Mouse (Mus musculus) liver (tissue): ENCODE results near the gene Camta1.

Experiments
- DNase-seq: peaks from one replicate; pipeline ENCODE4 v3.0.0-alpha.2; 2020; ENCODE audit warnings: mixed read lengths

Gene Camta1

DNA sequence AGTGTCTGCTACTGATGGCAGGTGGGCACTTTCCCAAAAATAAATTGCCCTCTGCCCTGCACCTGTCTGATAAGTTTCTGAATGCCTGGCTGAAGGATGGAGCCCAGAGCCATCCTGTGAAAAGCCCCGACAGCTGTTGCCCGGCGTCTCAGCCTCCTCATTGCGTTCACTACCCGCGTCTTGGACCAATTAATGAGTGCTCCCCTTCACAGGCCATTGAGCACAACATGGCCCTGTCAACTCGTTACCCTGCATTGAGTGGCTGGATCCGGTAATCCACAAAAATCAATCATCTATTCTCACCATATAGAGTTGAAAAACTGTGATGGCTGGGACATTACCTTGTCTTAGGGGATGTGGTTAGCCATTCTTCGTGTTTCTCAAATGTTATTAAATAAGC lies 275.6 kb downstream of the Camta1 start:
- no peak for DNase-seq

DNA sequence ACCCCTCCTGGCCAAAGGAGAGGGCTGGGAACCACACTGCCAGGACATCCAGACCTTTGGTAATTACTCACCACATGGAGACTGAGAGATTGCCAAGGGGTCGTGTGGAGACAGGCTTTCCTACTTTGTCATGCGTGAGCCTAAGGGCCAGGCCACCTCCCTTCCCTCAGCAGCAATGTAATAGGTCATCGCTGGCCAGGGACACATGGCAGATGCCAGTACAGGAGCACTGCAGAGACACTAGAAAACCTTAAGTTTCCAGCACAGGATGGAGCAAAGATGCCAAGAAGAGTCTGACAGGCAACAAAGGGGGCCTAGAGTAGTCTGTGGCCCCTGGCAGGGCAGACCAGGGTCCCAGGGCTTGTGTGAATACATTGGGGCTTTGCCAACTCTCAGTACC lies 283.7 kb downstream of the Camta1 start:
- DNase-seq, result no peak

DNA sequence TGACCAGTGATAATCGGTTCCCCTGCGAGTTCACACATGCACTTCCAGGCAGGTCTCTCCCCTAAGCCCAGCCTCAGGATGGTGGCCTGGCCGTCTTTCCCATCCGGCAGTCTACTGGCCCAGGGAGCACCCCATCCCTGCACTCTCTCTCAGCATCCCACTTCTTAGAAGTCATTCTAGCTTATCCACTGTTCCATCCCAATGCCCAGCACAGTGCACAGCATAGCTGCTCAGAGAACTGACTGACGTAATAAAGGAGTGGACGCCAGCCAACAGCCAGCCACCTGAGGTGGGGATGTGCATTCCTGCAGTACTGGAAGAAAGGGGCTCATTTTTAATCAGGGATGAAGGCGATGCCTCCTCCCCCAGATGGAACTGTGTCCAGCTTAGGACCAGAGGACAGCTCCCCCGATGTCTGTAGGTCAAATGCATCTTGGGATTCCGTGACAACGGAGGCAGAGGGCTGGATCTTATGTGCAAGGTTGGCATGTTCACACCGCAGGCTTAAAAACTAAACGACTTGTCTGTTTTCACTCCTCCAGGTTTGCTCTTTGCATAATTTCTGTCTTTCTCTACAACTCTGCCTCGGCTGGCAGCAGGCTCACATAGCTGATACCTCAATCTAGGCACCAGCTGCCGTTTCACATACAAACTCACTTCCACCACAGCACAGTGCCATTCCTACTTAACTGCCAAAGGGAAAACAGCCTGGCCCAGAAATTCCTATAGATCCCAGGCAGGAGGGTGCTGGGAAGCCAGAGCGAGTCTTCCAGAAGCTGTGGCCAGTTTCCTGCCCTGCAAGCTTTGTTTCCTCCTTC lies 285.2 kb downstream of the Camta1 start:
- DNase-seq, result no peak

DNA sequence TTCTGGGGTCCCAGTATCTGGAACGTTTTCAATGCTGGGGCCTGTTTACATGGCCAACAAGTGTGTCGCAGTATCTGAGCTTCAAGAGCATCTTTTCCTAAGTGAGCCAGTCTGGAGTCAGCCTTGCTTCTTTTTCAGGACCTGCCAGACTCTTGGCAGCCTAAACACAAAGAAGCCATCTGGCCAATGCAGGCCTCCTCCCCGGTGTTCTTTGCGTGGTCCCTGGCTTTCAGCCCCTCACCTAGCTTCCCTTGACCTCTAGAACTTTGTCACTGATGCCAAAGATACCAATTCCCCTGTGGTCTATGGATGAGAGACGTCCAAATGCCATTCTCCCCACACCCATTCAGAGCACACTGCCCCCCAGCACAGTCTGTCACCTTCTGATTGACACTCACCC lies 289.0 kb downstream of the Camta1 start:
- no peak for DNase-seq

DNA sequence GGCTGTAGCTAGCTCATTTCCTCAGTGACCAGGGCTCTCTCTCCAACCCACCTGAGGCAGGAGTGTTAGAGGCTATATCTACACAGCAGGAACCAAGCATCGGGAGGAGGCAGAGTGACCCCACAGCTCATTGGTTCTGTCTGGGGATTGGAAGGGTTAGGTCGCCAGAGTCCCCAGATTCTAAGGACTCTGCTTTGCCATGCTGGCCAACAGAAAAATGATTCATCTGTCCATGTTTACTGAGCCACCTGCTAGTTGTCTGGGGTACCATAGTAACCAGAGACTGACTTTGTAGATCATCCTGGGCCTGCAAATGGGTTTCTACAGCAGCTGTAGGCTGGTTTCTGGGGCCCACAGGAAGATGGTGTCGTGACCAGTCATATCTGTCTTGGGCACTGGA lies 292.1 kb downstream of the Camta1 start:
- DNase-seq, result no peak

DNA sequence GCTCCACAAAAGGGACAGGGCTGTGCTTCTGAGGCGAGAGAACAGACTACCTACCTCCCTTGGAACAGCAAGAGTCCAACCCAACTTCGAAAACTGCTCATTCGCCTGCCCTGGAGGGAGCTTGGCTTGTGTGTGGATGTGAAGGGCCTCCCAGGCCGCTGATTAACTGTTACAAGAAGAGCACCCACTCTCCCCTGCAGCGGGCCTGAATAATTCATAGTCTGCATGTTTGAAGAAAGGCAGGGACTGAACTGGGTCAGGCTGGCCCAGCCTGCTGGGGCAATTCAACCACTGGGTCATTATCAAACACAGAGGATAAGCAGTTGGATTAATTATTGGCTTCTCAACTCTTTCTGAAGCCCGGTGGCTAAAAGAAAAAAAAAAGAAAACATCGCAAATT lies 292.8 kb downstream of the Camta1 start:
- DNase-seq, result no peak

DNA sequence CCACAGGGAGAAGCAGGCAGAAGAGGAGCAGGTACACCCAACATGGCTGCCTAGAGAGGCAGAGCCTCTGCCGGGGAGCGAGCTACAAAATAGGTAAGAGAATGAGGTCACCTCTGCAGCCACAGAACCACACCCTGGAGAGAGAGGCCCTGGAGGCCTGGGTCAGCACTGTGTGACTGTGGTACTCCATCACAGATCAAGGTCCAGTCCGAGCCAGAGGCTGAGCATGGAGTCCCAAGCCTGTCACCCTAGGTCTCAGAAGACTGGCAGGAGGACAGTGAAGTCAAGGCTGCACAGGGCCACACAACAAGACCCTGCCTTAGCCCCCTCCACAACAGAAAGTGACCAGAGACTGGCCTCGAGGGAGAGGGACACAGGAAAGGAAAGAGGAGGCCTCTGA lies 294.6 kb downstream of the Camta1 start:
- DNase-seq, result no peak

DNA sequence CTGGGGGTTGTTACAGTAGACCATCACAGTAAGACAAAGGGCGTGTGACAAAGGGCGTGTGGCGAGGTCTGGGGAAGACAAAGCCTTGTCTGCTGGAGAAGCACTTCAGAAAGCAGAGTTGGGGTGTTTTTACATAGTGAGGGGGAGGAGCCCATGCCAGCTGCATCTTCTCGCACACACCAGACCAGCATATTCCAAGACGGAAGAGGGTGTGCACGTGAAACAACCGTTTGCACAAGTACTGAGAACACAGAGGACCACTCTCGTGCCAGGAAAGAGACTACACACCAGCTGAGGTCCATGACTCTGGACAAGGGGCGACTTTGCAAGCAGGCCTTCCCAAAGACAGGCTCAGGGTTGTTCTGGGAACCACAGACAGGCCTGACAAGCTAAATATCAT lies 306.2 kb downstream of the Camta1 start:
- DNase-seq, result no peak

DNA sequence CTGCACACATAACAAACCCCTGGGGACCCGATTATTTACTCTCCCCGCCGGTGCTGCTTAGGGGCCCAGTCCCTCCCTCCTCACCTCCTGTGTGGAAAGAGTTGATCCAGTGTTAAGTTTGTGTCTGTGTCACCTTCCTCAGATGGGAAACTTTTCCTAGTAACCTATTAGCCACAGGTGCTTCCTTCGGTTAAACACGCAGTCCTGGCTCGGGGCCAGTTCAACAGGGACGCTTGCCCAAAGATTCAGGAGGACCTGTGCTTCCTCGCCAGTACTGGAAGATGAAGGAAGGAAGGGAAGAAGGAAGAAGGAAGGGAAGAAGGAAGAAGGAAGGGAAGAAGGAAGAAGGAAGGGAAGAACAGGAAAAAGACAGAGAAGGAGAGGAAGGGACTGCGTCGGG lies 312.2 kb downstream of the Camta1 start:
- DNase-seq, result no peak

DNA sequence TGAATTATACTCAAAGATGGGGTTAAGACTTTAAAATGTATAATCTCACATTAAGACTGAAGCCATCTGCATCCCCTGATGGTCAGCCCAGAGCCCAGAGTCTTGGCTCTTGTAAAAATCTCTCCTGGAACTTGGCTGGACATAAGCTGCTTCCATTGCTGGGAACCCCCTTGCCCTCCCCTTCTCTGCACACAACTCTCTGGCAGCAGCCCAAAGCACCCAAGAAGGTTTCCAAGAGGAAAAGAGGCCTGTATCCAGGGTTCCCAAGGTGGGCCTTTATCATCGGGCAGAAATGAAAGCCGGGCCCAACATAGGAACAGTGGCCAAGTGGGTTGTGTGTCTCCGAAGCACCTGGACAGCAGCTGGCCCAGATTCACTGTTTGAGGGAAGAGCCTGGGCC lies 316.2 kb downstream of the Camta1 start:
- DNase-seq, result no peak

DNA sequence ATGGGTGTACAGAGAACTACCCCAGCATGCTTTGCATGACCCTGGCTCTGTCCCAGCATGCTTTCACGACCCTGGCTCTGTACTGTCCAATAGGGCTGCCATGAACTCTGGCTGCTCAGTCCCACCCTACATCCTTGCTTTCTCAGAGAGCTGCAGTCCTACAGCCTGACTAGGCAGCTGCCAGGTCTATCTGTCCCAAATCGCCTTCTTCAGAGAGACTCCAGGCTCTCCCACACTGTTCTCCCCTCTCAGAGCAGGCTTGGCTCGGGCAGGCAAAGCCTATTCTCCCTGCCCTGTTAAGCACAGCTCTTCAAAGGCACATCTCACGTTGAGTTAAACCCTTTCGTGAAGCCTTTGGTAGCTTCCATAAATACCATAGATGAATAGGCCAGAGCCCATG lies 317.5 kb downstream of the Camta1 start:
- no peak for DNase-seq

DNA sequence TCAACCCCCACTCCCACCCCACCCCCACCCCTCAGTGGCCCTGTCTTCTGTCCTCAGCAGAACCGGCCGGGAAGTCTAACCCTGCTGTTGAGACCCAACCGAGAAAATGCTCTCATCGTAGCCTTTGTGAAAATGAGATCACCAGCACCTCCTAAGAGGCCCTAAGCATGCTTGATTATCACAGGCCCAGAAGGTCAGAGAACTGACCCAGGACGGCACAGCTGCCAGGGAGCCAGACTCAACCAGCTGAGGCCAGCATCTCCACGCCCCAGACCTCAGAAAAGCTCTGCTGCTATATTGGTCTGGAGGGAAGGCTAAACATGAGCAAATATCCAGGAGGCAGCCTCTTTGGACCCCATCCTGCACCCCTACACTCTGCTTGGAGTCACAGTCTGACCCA lies 321.1 kb downstream of the Camta1 start:
- DNase-seq, result no peak

DNA sequence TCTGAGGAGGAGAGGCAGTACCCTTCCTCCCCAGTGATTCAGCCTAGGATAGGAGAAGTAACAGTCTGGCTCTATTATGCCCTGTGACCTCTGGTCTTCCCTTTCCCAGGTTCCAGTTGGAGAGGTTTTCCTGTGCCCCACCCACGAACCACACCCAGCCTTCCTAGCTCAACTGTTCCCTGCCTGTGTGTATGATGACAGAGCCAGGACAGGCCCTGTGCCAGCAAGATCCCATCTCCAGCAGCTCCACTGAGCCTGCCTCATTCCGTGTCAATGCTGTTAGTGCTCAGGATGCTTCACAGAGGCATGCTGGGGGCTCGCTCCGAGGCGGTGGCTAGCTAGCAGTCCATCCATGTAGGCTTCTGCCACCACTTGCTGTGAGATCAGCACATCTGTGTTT lies 321.8 kb downstream of the Camta1 start:
- no peak for DNase-seq

DNA sequence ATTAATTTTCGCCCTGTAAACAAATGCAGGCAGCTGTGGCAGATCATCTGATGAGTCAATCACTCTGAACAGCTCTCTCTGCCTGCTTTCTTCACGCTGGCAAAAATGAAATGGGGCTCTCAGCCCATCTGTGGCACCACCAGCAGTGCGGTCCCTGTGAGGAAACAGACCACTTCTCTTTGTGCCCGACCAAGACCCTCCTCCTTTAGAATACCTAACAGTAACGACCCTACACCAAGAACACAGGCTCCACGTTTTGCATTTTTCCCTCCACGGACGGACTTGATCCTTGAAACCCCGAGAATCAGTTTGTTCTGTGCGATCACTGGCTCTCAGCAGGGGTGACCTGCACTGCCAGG lies 322.5 kb downstream of the Camta1 start:
- DNase-seq, result no peak

DNA sequence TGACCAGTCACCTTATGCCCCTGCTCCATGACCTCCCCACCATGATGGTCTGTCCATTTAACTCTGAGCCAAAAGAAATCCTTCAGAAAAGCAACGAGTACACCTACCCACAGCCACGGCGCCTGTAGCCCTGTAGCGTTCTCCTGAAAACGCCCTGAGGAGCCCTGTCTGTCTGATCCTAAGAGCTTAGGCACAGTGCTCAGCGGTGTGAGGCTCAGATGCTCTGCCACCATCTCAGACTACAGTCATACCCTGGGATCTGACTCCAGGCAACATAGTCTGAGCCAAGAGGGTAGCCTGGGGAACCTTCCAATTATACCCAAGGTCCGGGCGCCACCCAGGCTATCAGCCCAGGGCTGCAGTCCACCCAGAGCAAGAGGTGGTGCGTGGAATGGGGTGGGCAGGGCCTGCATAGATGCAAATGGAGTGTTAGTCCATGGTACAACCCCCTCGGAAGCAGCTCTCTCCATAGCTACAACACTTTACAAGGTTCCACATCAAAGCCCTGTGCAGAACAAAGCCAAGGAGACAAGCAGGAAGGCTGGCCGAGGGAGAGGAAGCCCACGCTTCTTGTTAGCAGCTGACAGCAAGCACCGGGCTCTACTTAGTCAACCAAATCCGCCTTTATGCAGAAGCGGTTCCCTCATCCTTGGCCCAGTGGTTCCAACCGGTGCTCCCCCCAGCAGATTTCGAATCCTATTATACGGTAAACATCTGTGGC lies 323.1 kb downstream of the Camta1 start:
- no peak for DNase-seq

DNA sequence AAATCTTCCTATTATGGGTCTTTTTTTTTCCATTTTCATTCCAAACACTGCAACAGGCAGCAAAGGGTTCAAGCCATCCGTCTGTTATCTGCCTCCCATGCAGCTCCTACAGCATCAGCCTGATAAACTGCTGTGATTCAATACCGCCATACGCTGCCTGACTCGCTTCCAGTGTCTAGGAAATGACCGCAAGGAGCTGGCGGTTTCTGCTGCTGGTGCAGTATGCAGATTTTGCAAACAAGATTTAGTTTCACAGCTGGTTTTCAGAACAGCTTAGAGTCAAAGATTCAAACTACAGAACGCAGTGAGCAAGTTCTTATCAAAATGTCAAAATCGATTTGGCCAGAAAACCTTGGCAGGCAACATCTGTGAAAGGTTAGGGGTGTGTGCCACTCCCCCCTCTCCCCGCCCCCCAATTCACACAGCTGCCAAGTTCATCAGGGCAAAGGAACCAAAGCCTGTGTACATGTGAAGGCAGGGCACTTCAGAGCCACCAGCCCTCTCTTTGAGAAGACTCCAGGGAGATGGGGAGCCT lies 325.7 kb downstream of the Camta1 start:
- no peak for DNase-seq

DNA sequence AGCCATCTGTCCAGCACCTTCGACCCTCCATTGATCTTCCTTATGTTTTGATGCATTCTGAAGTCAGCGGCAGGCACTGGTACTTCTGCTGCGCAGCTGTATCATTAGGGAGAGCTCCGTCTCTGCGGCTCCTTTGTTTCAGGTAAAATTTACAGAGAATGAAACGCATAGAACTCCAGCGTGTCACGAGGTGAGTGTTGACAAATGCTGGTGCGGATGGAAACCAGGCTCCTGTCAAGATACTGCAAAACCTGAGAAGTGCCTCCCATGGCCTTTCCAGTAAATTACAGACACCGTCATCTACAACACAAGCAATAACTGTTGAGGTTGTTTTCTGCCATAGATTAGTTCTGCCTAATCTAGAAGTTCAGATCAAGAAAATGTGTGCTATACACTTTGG lies 328.2 kb downstream of the Camta1 start:
- DNase-seq, result no peak

DNA sequence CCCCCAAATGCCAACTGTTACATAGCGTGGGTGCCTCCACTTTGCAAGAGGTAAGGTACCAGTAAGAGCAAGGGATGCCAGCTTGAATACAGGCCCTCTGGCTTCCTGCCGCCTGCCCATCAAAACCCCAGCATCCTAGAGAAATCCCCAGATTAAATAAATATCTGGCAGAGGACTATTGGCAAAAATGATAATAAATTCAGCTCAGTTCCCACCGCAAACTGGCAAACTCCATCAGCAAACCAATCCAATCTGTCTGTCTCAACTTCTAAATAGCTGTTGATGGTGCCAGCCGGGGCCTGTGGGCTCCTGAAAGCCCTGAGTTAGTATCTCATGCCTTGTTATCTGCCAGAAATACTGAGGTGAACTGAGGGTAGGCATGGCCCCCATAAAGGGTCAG lies 333.2 kb downstream of the Camta1 start:
- no peak for DNase-seq

DNA sequence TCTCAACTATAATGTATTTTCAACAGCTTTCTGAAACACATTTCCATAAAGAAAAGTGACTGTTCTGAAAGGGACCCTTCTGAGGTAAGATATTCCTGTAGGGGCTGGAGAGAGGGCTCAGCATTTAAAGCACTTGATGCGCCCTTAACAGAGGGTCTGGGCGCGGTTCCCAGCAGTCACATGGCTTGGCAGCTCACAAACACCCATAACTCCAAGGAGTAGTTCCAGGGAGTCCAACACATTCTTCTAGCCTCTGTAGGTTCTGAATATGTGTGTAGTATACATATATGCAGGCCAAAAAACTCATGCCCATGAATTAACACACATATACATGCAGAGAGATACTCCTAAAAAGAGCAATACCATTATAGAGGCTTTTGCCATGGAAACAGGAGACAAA lies 333.9 kb downstream of the Camta1 start:
- no peak for DNase-seq

DNA sequence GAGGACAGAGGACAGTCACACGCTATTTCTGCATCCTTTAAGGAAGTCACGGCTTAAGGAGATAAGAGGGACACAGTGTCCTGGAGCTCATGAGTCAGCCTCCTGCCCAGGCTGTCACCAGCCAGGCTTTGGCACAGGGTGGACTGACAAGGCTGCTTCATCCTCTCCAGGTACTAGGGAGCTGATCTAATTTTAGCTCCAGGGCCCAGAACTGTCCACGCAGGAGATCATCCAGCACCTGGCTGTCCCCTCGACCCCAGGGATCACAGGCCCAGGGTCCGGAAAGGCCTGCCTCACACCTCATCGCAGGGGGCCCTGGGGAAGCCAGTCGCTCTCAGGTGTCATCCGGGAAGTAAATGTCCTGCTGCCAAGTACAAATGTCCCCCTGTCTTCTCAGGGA lies 341.6 kb downstream of the Camta1 start:
- DNase-seq, result no peak

DNA sequence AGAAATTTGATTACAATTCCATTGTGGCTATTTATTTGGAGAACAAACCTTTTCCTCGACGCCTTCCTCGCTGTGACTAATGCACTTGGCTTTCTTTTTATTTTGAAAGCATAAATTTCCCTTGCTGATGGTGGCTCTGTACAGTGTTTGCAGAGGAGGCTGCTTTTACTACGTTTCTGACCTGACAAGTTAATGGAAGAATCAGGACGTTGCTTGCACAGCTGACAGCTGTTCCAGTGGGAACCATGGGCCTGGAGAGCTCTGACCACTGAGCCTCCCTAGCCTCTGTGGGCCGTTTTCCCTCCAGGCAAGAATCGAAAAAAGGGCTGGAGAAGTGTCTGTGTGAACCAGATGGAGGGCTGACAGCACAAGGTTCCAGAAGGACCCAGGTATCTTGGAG lies 342.7 kb downstream of the Camta1 start:
- no peak for DNase-seq

DNA sequence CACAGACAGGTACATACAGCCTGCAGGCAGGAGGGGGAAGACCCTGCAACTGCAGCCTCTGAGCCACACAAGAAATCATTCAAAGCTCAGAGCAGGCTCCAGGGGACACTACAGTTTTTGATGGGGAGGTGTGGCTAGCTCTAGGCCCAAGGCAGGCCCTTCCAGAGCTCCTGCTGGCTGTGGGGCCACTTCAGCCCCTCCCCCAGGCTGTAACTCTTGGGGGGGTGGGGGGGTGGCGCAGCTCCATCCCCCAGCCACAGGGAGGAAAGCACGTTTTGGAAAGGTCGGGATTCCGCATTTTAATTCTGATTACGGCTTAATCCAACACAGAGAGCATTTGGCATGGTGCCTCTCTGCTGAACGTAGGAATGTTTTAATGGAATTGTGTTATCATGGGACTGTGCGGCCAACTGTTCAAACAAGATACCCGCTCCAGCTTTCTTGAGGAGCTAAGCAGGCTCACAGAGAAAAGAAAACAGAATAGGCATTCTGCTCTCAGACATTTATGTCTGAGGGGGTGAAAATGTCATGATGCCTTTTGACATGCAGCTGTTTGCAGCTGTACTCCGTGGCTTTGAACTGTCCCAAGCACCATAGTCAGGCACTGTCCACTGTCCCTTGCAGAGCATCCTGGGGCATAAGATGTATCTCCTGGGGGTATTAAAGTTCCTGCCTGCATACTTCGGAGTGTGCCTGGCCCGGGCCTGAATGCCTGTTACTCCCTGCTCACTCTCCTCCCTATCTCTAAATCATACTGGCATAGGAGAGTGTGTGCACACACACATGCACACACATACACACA lies 344.5 kb downstream of the Camta1 start:
- DNase-seq, result peak; percentile 21

DNA sequence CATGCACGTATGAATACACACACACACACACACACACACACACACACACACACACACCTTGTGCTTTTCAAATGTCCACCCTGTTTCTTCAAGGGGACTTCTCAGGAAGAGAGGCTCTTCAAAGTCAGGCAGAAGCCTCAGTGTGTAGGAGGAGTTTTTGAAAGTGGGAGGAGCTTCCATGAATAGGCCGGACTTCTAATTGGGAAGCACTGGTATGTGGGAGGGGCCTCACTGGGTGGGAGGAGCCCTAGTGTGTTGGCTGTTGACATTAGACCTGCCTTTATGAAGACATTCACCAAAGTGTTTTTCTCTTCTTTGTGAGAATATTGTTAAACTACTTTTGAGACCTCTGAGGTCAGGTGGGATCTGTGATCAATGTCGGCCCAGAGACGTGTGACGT lies 346.4 kb downstream of the Camta1 start:
- no peak for DNase-seq

DNA sequence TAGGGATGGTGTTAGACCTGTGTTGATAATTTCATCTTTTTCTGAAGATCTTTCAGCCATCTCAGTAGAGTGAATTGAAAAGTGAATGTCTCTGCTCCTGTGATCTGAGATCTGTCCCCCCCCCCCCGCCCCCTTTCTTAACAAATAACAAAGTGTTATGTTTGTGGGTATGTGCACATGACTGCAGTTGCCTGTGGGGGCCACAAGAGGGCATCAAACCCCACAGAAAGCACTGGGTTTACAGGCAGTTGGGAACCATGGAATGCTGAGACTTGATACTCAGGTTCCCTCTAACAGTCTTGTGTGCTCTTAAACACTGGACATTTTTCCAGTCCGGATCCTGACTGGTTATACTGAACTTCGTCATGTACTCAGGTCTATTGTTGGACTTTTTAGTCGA lies 350.6 kb downstream of the Camta1 start:
- no peak for DNase-seq
